Mouse (Mus musculus) lung, postnatal 36 days (tissue): ENCODE data around the gene Hist1h2bk.
"Not testable (repeated sequence)": the region's sequence is repeated elsewhere in the genome, so short reads cannot be mapped to it uniquely, and the experiment has no call there.

Experiments used
- DNase-seq: peaks from one replicate; pipeline ENCODE4 v3.0.0; 2022; ENCODE audit warnings: mixed read lengths

The Hist1h2bk gene

DNA sequence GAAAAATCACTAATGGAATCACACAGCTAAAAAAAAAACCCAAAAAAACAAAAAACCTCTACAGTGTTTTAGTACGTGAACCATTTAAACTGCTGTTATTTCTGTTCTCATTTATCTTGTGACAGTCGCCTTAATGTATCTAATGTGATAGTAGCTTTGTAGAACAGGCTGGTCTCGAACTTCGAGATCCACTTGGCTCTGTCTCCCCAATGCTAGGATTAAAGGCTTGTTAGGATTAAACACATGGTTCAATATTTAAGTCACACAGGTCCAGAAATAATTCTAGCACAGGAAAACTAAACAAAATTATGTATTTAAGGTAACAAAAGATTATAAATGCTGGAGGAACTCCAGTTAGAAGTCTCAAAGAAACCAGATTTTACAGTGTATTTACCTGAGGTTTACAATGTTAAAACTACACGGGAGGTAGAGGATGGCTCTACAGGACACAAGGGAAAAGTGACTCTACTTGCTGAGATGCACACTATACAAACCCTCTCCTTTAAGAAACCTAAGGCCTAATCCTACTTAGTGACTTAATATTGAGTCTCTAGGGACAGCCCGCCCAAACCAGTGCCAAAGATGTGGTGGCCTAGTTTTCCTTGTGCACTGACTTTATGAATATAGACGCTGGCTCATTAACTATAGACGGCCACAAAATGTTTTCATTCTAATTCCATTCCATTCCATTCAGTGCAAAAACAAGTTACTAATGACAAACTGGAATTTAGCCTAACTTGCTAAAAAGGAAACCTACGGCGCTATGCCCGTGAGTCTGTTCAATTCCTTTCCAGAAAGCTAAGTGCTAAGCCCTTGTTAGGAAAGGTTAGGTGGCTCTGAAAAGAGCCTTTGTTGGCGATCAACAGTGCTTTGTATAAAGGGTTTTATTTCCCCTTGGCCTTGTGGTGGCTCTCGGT is 6.2 kb downstream of the Hist1h2bk start:
- DNase-seq, result no peak

- peak; percentile 97 for DNase-seq
Measured at GRCm38 (mm10) chr13:22042568-22043502, 7.2 kb downstream of the Hist1h2bk start, which contains the start of the genes Hist1h2ag and Hist1h2bj. Gene Hist1h2ag, minus strand, starts transcription at chr13:22042944. Gene Hist1h2bj, plus strand, starts transcription at chr13:22043214.

- DNase-seq, result peak; percentile 71
Measured at GRCm38 (mm10) chr13:22043503-22044431, 8.1 kb downstream of the Hist1h2bk start.

GRCm38 (mm10) chr13:22044432-22045155 is 8.9 kb downstream of the Hist1h2bk start:
- no peak for DNase-seq

DNA sequence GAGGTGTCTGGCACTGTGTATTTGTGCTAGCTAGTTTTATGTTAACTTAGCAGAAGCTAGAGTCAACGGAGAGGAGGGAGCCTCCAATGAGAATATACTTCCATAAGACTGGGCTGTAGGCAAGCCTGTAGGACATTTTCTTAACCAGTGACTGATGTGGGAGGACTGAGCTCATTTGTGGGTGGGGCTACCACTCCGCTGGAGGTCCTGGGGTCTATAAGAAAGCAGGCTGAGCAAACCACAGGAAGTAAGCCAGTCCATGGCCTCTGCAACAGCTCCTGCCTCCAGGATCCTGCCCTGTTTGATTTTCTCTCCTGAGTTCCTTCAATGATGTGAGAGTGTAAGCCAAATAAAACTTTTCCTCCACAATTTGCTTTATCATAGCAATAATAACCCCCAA is 9.6 kb downstream of the Hist1h2bk start:
- no peak for DNase-seq

- no peak for DNase-seq
Measured at GRCm38 (mm10) chr13:22049041-22049440, 13.4 kb downstream of the Hist1h2bk start.

DNA sequence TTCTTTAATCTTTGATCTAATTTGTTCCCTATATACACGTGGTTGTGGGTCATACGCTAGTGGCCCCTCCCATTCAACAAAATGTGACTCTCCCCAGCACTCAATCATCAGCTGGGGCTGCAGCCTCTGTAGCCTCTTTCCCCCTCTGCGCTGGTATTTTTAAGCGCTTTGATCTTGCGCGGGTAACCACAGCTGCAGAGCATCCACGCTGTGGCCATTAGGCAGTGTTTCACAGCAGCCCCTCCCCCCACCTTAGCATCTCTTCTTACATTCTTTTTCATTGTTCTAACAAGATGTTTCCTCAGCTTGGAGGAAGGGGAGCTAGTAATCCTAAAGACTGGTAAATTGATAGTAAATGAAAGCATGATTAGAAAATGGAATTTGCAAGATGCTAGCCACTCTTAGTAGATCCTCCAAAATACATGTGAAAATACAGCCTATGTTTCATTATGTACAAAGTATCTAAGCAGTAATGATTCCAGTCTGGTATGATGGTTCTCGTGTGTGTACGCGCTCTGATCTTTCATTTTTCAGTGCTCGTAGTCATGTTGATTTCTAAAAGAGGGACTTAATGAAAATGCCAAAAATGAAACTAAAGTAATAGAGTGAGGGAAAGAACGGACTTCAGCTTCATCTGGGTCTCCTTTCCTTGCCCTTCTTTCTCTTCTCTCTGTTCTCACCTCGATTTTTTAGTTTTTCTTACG is 14.2 kb downstream of the Hist1h2bk start:
- DNase-seq, result peak; percentile 27

GRCm38 (mm10) chr13:22050591-22051522 is 15.2 kb downstream of the Hist1h2bk start:
- peak; percentile 94 for DNase-seq

GRCm38 (mm10) chr13:22051523-22051859 is 15.8 kb downstream of the Hist1h2bk start:
- DNase-seq, result no peak

GRCm38 (mm10) chr13:22053754-22054153 is 18.1 kb downstream of the Hist1h2bk start:
- no peak for DNase-seq

GRCm38 (mm10) chr13:22061422-22061821 is 25.8 kb downstream of the Hist1h2bk start:
- no peak for DNase-seq

DNA sequence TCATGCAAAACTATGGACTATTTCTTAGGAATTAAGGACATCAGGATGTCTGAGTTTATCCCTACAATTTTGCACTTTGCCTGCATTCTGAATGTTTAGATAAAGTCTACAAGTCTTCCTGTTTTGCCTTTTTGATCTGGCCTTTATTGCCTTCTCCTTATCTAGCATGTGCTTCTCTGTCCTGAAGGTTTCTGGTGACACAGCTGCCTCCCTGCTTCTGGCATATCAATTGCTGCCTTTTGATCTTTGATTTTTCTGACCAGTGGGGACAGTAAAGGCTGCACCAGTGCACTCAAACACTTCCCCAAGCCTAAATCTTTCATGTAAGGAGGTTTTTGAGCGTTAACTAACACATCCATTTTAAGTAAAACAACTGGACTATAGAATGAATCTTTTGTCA is 27.8 kb downstream of the Hist1h2bk start:
- no peak for DNase-seq

DNA sequence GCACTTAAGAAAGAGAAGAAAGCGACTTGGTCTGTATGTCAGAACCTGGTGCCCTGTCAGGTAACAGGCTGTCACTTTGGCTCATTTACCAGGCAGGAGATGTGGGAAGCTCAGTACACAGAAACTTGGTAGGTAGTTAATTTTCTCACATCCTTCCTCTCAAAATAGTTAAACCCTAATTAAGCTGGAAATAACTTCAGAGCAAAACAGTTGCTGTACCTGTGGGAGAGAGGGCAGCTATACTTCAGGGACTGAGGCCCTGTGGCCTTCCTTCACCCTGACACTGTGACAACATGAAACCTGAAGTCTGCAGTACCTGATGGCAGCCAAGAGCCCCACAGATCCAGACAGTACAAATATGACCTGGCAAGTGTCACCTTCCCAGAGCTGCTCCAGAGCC is 48.5 kb downstream of the Hist1h2bk start, which contains the start of gene Vmn1r188:
Gene Vmn1r188 (plus strand): TSS at position 301 of the 400 bp plus-strand sequence.
- not testable (repeated sequence) for DNase-seq
